Mouse (Mus musculus): ENCODE data around the gene Eef1a1.
"Not testable (repeated sequence)": the region's sequence is repeated elsewhere in the genome, so short reads cannot be mapped to it uniquely, and the experiment has no call there.

The Eef1a1 gene

GRCm38 (mm10) chr9:78488890-78489420 lies at the start of gene Eef1a1:
Gene Eef1a1, minus strand, starts transcription at chr9:78489151.
- peak; percentile 57 to 66 for DNase-seq

- DNase-seq, result no peak
Observed at GRCm38 (mm10) chr9:78538421-78538820, 49.5 kb upstream of the Eef1a1 start.

GRCm38 (mm10) chr9:78537154-78537873 lies 48.4 kb upstream of the Eef1a1 start:
- no peak for DNase-seq

GRCm38 (mm10) chr9:78534606-78535005 lies 45.7 kb upstream of the Eef1a1 start:
- DNase-seq, result no peak

GRCm38 (mm10) chr9:78533296-78533935 lies 44.5 kb upstream of the Eef1a1 start:
- peak; percentile 60 to 71 for DNase-seq

GRCm38 (mm10) chr9:78532341-78532819 lies 43.4 kb upstream of the Eef1a1 start:
- DNase-seq, result no peak

GRCm38 (mm10) chr9:78531816-78532215 lies 42.9 kb upstream of the Eef1a1 start:
- DNase-seq, result no peak

GRCm38 (mm10) chr9:78527767-78528381 lies 38.9 kb upstream of the Eef1a1 start:
- peak; percentile 70 to 77 for DNase-seq

- DNase-seq, result peak; percentile 67 to 69
Observed at GRCm38 (mm10) chr9:78527301-78527761, 38.4 kb upstream of the Eef1a1 start.

- DNase-seq, result no peak
Observed at GRCm38 (mm10) chr9:78526206-78526605, 37.3 kb upstream of the Eef1a1 start.

GRCm38 (mm10) chr9:78525451-78526135 lies 36.6 kb upstream of the Eef1a1 start:
- DNase-seq, result no peak

GRCm38 (mm10) chr9:78521689-78522088 lies 32.7 kb upstream of the Eef1a1 start:
- peak; percentile 47 to 58 for DNase-seq

- DNase-seq, result peak; percentile 23 to 30
Observed at GRCm38 (mm10) chr9:78520780-78521601, 32.0 kb upstream of the Eef1a1 start.

GRCm38 (mm10) chr9:78520127-78520779 lies 31.3 kb upstream of the Eef1a1 start:
- DNase-seq, result no peak

GRCm38 (mm10) chr9:78517237-78517636 lies 28.3 kb upstream of the Eef1a1 start:
- DNase-seq, result not testable (repeated sequence)

- DNase-seq, result no peak
Observed at GRCm38 (mm10) chr9:78516125-78516524, 27.2 kb upstream of the Eef1a1 start.

GRCm38 (mm10) chr9:78514681-78515080 lies 25.7 kb upstream of the Eef1a1 start:
- no peak for DNase-seq

GRCm38 (mm10) chr9:78513776-78514500 lies 25.0 kb upstream of the Eef1a1 start:
- no peak for DNase-seq

GRCm38 (mm10) chr9:78511705-78512104 lies 22.8 kb upstream of the Eef1a1 start:
- no peak for DNase-seq

- no peak for DNase-seq
Observed at GRCm38 (mm10) chr9:78508106-78508786, 19.3 kb upstream of the Eef1a1 start.

All from thymus, postnatal 36 days (tissue).